Mouse (Mus musculus): Measurements from ENCODE around the gene 4933424G06Rik. TPM values are rescaled to one million over a fixed set of nuclear protein-coding genes. Genes with fewer than 3 reads are reported as not detected.

4933424G06Rik gene
- polyA plus RNA-seq, 1 experiment, result not detected

GRCm38 (mm10) chr1:36760401-36760800 lies 50.5 kb downstream of the 4933424G06Rik start:
- WGBS, result 89% methylated on average over 9 of the region's 9 CpGs

GRCm38 (mm10) chr1:36761061-36761460 lies 51.1 kb downstream of the 4933424G06Rik start:
- no peak overlapping the region for H3K4me3 ChIP-seq (ENCODE audit: insufficient read depth, low read depth, low read length)
- TF ChIP-seq CTCF (IDR thresholded peaks at IDR 0.05; ENCODE audit: insufficient read depth, low read depth, low read length) (no peak), POLR2A (IDR thresholded peaks at IDR 0.05; ENCODE audit: insufficient read depth, low read depth, low read length) (no peak)
- no peak overlapping the region for H3K27ac ChIP-seq (ENCODE audit: insufficient read depth, low read depth, low read length)
- 88% methylated on average over 8 of the region's 8 CpGs for WGBS
- H3K4me1 ChIP-seq (ENCODE audit: control insufficient read depth, insufficient read depth, low read length), result no peaks in the 10 kb centered on the region

More at GRCm38 (mm10) chr1:36760401-36760800, 50.5 kb downstream of the 4933424G06Rik start:
- no peak overlapping the region for H3K4me3 ChIP-seq (ENCODE audit: insufficient read depth, low read depth, low read length)
- no peak overlapping the region for H3K27ac ChIP-seq (ENCODE audit: insufficient read depth, low read depth, low read length)
- no peaks in the 10 kb centered on the region for H3K4me1 ChIP-seq (ENCODE audit: control insufficient read depth, insufficient read depth, low read length)
- TF ChIP-seq CTCF (IDR thresholded peaks at IDR 0.05; ENCODE audit: insufficient read depth, low read depth, low read length), result no peak
- no peak for TF ChIP-seq POLR2A (IDR thresholded peaks at IDR 0.05; ENCODE audit: insufficient read depth, low read depth, low read length)

GRCm38 (mm10) chr1:36761568-36761967 lies 51.6 kb downstream of the 4933424G06Rik start, which contains the start of gene Zap70:
Zap70 (plus strand) TSS chr1:36761798.
- TF ChIP-seq CTCF (IDR thresholded peaks at IDR 0.05; ENCODE audit: insufficient read depth, low read depth, low read length) (no peak), POLR2A (IDR thresholded peaks at IDR 0.05; ENCODE audit: insufficient read depth, low read depth, low read length) (no peak)
- H3K4me1 ChIP-seq (ENCODE audit: control insufficient read depth, insufficient read depth, low read length), result peaks cover 1% of the 10 kb centered on the region; the same call in 1 of the 2 replicates
- 84% methylated on average over 11 of the region's 11 CpGs for WGBS

GRCm38 (mm10) chr1:36766431-36767205 lies 56.7 kb downstream of the 4933424G06Rik start:
- 55% methylated on average over 4 of the region's 4 CpGs for WGBS
- Histone ChIP-seq H3K4me1 (ENCODE audit: control insufficient read depth, insufficient read depth, low read length) (peaks cover 9% of the 10 kb centered on the region), H3K4me3 (ENCODE audit: insufficient read depth, low read depth, low read length) (no peak overlapping the region), H3K27ac (ENCODE audit: insufficient read depth, low read depth, low read length) (no peak overlapping the region)
- TF ChIP-seq CTCF (IDR thresholded peaks at IDR 0.05; ENCODE audit: insufficient read depth, low read depth, low read length) (no peak), POLR2A (IDR thresholded peaks at IDR 0.05; ENCODE audit: insufficient read depth, low read depth, low read length) (no peak)

More at GRCm38 (mm10) chr1:36761568-36761967, 51.6 kb downstream of the 4933424G06Rik start, which contains the start of gene Zap70:
- no peak within 1 kb of the TSS for H3K27ac ChIP-seq (ENCODE audit: insufficient read depth, low read depth, low read length)
- H3K4me3 ChIP-seq (ENCODE audit: insufficient read depth, low read depth, low read length), result no peak within 1 kb of the TSS; the same call in 1 of the 2 replicates

- 28% methylated on average over 10 of the region's 10 CpGs for WGBS
- Histone ChIP-seq H3K27ac (ENCODE audit: insufficient read depth, low read depth, low read length) (no peak overlapping the region), H3K4me1 (ENCODE audit: control insufficient read depth, insufficient read depth, low read length) (peaks cover 9% of the 10 kb centered on the region), H3K4me3 (ENCODE audit: insufficient read depth, low read depth, low read length) (no peak overlapping the region)
- TF ChIP-seq POLR2A (IDR thresholded peaks at IDR 0.05; ENCODE audit: insufficient read depth, low read depth, low read length) (no peak), CTCF (IDR thresholded peaks at IDR 0.05; ENCODE audit: insufficient read depth, low read depth, low read length) (no peak)
These were observed 57.4 kb downstream of the 4933424G06Rik start for GRCm38 (mm10) chr1:36767321-36767720.

- WGBS, result 79% methylated on average over 5 of the region's 5 CpGs
- Histone ChIP-seq H3K27ac (ENCODE audit: insufficient read depth, low read depth, low read length) (no peak overlapping the region), H3K4me3 (ENCODE audit: insufficient read depth, low read depth, low read length) (no peak overlapping the region), H3K4me1 (ENCODE audit: control insufficient read depth, insufficient read depth, low read length) (peaks cover 9% of the 10 kb centered on the region)
- no peak for TF ChIP-seq POLR2A (IDR thresholded peaks at IDR 0.05; ENCODE audit: insufficient read depth, low read depth, low read length)
- no peak for TF ChIP-seq CTCF (IDR thresholded peaks at IDR 0.05; ENCODE audit: insufficient read depth, low read depth, low read length)
These were observed 58.8 kb downstream of the 4933424G06Rik start for GRCm38 (mm10) chr1:36768786-36769185.

- Histone ChIP-seq H3K4me1 (ENCODE audit: control insufficient read depth, insufficient read depth, low read length) (peaks cover 9% of the 10 kb centered on the region), H3K4me3 (ENCODE audit: insufficient read depth, low read depth, low read length) (no peak overlapping the region), H3K27ac (ENCODE audit: insufficient read depth, low read depth, low read length) (no peak overlapping the region)
- TF ChIP-seq CTCF (IDR thresholded peaks at IDR 0.05; ENCODE audit: insufficient read depth, low read depth, low read length), result no peak
- no peak for TF ChIP-seq POLR2A (IDR thresholded peaks at IDR 0.05; ENCODE audit: insufficient read depth, low read depth, low read length)
- 89% methylated on average over 1 of the region's 1 CpGs for WGBS
These were observed 60.0 kb downstream of the 4933424G06Rik start for GRCm38 (mm10) chr1:36769951-36770350.

GRCm38 (mm10) chr1:36770998-36771397 lies 61.0 kb downstream of the 4933424G06Rik start:
- H3K27ac ChIP-seq (ENCODE audit: insufficient read depth, low read depth, low read length), result no peak overlapping the region
- H3K4me1 ChIP-seq (ENCODE audit: control insufficient read depth, insufficient read depth, low read length), result peaks cover 9% of the 10 kb centered on the region
- 34% methylated on average over 27 of the region's 27 CpGs for WGBS
- no peak overlapping the region for H3K4me3 ChIP-seq (ENCODE audit: insufficient read depth, low read depth, low read length)
- no peak for TF ChIP-seq POLR2A (IDR thresholded peaks at IDR 0.05; ENCODE audit: insufficient read depth, low read depth, low read length)
- no peak for TF ChIP-seq CTCF (IDR thresholded peaks at IDR 0.05; ENCODE audit: insufficient read depth, low read depth, low read length)

GRCm38 (mm10) chr1:36772198-36772934 lies 62.4 kb downstream of the 4933424G06Rik start:
- H3K4me3 ChIP-seq (ENCODE audit: insufficient read depth, low read depth, low read length), result no peak overlapping the region
- H3K27ac ChIP-seq (ENCODE audit: insufficient read depth, low read depth, low read length), result no peak overlapping the region
- WGBS, result 88% methylated on average over 9 of the region's 9 CpGs
- H3K4me1 ChIP-seq (ENCODE audit: control insufficient read depth, insufficient read depth, low read length), result peaks cover 3% of the 10 kb centered on the region
- no peak for TF ChIP-seq CTCF (IDR thresholded peaks at IDR 0.05; ENCODE audit: insufficient read depth, low read depth, low read length)
- no peak for TF ChIP-seq POLR2A (IDR thresholded peaks at IDR 0.05; ENCODE audit: insufficient read depth, low read depth, low read length)

Data from olfactory bulb, adult 2 months (tissue).